Mouse (Mus musculus) CD8-positive naive resting alpha-beta T cell, adult 2 months (primary cell): ENCODE data around the gene Zfp580.

Source experiments
- DNase-seq, 2 experiments: peaks; one replicate each; pipeline ENCODE4 v3.0.0; 2022; ENCODE audit warnings: low read depth in 2 of 2, low spot score in 2 of 2

Zfp580 gene

DNA sequence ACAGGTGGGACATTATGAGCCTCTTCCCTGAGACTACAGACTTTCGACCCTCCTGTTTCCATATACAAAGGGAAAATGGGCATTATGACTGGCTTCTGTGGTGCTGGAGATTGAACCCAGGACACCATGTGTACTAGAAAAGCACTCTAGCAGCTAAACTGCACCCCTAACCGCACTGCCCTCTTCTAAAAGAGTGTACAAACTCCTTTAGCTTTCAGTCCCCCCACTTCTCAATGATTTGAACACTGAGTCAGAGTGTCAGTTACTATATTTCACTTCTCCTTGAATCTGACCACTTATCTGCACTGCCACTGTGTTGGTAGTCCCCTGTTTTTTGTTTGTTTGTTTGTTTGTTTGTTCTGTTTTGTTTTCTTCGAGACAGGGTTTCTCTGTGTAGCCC, 17.5 kb upstream of the Zfp580 start, which contains the start of gene 4632433K11Rik:
4632433K11Rik (plus strand) TSS at position 301 of the 400 bp plus-strand sequence.
- no peak for DNase-seq

DNA sequence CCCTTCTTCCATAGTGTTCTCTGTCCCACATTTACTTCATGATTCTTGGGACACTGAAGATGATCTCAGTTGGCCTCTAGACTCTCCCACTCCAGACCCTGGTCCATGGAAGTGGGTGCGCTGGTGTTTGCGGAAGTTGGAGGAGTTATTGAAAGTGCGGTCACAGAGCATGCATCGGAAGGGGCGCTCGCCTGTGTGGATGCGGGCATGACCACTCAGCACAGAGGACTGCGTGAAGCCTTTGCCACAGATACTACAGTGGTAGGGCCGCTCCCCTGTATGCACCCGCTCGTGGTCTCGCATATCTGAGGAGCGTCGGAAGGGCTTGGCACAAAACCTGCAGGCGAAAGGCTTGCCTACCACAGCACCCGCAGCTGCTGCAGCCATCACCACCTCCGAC, 15.7 kb upstream of the Zfp580 start:
- no peak for DNase-seq

DNA sequence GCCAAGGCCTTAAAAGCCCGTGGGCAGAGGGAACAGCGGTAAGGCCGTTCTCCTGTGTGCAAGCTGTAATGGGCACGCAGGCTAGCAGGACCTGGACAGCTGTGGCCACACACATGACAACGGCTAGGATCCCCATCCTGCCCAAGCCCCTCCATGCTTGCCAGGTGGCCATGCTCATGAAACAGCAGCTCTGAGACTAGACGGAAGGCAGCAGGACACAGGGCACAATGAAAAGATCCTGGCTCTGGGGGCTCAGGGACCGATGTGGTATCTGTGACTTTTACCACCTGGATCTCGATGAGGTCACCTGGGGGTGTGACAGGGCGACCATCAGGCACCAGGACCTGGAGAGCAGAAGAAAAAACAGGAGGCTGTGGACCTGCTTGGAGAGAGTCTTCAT, 15.2 kb upstream of the Zfp580 start:
- no peak for DNase-seq

DNA sequence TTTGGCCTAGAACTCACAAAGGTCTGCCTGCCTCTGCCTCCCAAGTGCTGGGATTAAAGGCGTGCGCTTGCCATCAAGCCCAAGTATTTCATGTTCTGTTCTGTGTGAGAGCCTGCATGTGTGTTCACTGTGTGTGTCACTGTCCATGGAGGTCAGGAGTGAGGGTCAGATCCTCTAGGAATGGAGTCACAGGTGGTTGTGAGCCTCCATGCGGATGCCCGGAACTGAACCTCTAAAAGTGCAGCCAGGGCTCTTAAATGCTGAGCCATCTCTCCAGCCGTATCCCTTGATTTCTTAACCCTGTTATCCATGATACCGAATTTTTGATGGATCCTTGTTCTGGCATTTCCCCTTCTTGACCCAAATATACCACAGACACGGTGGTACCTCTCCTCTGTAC, 14.3 kb upstream of the Zfp580 start:
- DNase-seq, result no peak

DNA sequence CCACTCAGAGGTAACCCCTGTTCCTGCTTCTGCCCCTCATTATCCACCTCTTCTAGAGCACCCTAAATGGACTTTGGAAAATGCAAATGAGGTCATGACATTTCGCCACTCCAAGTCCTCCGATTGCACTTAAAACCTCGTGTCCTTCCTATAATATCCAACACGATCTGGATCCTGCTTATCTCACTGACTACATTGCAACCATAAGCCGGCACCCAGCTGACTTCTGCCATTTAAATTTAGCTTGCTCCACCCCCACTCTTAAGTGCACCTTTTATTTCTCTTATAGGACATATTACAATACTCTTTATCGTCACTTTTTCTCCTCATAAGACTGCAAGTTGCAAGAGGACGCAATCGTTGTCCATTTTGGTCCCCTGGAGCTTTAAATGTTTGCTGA, 13.9 kb upstream of the Zfp580 start:
- DNase-seq, result no peak

DNA sequence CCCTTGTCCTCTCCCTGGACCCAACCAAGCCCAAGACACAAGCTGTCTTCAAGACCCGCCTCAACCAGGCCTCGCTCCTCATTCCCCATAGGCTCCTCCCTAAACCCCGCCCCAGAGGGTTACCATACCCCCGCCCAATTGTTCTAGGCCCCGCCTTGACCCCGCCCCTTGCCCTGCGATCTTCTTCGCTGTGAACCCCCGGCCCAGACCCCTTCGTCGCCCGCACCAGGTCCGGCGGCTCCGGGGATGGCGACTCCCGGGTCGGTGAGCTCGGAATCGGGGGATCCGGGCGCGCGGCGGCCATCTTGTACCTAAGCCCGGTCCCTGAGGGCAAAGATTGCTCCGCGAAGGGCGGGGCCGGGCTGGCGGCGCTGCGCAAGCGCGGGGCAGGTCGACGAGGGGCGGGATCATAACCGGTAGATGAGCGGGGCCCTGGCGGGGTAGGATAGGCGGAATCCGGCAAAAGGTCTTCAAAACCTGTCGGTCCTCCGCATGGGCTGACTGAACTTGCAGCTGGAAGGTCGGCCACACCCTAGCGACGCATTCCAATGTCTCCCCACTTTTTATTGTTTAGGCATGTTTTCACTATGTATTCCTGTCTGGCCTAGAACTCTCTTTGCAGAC, 13.1 kb upstream of the Zfp580 start, which contains the start of gene Zfp784:
Zfp784 (minus strand) TSS at position 338 of the 624 bp plus-strand sequence.
- peak; percentile 90 to 93 for DNase-seq

DNA sequence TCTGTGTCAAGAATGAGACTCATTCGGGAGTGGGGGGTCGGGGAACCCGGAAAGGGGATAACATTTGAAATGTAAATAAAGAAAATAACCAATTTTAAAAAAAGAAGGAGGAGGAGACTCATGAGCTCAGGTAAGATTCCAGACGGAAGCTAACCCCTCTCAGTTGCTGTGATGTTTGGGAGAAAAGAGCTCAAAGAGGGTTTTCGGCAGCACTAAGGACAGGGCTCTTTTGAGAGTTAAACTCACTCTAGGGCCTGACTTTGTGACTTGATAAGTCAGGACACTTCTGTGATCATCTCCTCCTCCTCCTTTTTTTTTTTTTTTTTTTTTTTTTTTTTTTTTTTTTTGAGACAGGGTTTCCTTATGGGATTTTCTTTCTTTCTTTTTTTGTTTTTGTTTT, 12.4 kb upstream of the Zfp580 start:
- DNase-seq, result no peak

DNA sequence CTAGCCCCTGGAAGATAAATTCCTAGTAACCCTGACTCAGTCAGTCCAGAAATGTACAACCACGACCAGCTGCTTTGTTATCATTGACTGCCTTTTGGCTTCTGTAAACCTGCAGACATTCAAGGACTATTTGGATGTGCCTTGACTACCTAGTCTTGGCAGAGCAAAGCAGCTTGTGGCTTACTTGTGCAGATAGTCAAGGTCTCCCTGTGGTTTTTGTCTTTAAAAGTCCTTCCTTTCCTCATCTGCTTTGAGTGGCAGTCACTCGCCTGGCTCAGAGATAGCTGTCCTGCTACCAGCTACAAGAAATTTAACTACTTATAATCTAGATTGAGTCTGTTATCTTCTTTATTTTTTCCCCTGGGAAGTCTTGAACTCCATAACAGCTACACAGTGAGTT, 6.4 kb upstream of the Zfp580 start:
- DNase-seq, result no peak

DNA sequence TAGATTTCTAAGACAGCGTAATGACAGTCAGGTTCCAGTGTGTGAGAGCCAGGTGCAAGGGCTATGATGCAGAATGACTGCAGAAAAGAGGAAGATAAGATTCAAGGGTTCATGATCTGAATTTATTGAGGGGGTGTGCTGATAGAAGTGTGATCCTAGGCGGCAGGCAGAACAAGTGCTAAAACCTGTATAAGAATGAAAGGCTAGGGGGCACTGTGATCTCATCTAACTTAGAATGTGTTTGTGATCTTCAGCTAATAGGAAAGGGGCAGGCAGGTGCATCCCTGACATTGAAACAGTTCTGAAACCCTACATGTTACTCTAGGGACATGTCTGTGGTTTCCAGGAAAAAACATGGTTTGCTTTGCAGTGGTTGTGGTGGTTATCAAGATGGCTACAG, 5.2 kb upstream of the Zfp580 start:
- DNase-seq, result no peak

DNA sequence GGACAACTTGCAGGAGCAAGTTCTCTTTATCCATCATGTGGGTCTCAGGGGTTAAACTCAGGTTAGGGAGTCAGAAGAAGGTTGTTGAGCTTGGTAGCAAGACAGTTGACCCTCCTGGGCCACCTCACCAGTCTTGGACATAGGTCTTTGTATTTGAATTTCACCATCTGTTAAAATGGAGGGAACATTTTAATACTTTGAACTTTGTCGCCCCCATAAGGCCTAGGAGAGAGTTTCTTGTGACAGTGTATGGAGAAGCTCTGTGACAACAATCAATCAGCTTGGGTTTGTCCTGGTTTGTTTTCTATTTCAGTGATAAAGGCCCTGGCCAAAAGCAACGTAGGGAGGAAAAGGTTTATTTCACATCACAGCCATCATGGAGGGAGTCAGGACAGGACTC, 4.0 kb upstream of the Zfp580 start:
- peak; percentile 28 to 53 for DNase-seq

DNA sequence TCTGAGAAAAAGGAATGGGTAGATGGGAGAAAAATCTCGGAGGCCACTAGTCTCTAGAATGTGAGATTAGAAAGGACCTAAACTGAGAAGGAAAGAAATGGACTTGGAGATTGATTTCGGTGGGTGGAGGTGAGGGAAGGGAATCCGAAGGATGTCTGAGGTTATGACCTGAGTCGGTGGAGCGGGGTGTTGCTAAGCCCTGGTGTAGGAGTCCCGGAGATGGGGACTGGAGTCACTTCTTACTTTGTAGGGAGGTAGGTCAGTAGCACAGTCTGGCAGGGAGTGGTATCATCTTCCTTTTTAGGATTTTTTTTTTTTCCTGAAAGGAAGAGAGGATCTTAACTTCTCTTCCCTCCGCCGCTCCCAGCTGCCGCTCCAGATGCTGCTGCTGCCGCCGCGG, 1.1 kb downstream of the Zfp580 start:
- DNase-seq, result no peak

DNA sequence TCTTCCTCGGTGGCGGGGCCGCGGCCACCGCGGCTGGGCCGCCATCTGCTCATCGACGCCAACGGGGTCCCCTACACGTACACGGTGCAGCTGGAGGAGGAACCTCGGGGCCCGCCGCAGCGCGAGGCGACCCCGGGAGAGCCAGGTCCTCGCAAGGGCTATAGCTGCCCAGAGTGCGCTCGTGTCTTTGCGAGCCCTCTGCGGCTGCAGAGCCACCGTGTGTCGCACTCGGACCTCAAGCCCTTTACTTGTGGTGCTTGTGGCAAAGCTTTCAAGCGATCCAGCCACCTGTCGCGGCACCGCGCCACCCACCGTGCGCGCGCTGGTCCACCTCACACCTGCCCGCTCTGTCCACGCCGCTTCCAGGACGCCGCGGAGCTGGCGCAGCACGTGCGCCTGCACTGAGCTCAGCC, 1.6 kb downstream of the Zfp580 start:
- no peak for DNase-seq

DNA sequence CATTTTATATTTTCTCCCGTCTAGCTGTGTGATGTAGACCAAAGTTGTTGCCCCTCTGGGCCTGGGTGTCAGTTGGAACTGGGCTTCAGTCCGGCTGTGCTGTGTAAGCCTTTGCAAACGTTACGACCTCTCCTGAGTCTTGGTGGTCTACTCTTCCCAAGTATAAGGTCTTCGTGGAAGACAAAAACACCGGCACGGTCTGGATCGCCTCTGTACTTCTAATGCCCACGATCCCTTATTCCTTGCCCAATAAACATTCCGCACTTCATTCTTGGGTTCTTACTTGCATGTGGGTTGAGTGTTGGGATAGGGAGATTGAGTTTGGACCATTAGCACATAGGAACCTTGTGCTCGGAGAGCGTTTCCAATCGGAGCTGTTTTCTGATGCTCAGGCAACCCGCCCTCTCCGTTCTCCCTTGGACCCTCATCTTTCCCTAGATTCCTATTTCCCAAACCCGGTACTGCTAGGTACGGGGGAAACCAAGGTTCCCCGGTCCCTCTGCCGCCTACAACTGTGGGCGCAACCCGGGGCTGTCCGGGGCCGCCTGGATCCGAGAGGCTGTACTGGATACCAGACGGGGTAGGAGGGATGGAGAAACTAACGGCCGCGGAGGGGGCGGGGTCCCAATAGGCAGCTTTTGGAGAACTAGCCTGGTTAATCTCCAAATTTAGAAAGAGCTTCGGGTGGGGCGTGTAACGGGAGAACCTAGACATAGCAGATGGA, 2.3 kb downstream of the Zfp580 start:
- DNase-seq, result no peak

DNA sequence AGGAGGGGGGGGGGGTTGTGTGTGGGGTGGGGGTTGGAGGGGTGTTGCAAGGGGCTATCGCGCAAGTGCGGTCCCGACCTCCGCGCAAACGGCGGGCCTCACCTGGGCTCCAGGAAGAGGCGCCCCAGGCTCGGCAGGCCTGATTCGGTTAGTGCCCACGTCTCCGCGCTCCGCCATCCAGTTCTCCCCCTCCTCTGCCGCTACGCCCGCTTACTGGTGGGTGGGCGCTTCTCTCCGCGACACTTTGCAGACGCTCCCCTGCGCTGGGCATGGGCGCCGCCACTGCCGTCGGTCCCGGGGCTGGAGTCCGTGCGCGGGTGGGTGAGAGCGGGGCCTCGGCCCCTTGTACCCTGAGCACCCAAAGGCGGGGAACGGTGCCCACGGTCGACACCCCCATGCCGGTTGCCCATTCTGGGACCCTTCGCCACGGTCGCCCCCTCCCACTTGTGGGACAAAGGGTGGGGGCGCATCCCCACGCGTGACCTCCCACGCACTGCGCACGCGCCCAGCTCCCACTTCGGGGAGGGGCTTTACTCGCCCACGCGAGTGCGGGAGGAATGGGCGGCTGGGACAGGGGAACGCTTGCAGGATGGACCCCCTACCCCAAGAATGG, 5.4 kb downstream of the Zfp580 start:
- DNase-seq, result no peak

DNA sequence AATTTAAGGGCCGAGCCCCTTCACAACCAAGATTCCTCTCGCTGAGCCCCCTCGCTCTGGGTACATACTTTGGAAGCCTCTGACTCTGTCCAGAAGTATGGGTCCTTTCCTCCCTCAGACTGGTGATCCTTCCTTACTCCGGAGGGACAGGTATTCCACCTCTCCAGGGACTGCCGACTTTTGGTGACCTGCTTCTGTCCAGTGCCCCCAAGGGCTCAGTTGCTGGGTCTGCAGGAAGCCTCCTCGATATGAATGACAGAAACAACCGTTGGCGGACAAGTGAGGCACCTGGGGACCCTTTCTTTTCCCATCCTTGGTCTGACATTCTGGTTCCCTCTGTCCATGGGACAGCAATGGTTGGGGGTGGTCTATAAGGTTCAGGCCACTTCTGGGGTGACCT, 6.0 kb downstream of the Zfp580 start:
- no peak for DNase-seq

DNA sequence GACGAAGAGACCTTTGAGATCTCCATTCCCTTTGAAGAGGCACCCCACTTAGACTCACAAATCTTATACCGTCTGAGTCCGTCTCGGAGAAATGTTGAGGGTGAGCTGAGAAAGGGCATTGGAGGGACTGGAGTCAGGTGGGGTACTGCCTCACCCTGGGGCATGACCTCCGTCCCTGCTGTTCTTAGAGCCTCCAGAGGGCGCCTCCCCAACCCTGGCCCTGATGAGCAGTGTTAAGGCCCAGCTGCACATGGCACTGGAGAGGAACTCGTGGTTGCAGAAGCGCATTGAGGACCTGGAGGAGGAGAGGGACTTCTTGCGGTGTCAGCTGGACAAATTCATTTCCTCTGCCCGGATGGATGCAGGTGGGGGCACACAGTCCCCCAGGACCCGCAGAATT, 6.5 kb downstream of the Zfp580 start:
- DNase-seq, result no peak

DNA sequence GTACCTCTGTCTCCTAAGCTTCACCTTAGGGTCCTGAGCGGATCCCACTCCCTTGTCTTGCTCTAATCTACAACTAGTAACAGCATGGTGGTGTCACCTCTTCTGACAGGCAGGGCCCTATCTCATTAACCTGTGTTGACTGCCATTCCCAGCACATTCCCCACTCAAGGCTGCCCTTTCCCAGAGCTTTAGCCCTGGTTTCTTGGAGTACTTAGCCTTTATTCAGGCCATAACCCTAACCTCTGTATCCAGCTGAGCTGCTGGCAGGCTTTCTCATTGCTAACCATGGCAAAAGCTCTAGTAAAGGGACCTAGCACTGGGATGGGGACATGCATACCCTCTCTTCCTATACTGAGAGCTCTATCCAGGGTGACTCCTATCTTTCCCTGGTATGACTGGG, 7.3 kb downstream of the Zfp580 start:
- DNase-seq, result no peak

DNA sequence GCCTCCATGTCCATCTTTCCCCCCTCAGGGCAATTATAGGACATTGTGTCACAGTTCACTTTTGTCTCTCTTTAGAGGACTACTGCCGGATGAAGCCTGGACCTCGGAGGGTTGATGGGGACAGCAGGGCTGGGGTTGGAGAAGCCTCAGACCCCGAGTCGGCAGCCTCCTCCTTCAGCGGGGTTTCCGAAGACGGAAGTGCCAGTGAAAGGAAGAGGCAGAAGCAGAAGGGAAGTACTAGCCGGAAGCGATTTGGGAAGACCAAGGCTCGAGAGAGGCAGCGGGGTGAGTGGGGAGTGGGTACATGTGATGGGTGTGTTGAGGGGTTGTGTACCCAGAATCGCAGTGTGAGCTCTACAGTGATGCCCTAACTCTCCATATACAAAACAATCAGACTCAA, 8.1 kb downstream of the Zfp580 start:
- DNase-seq, result no peak

DNA sequence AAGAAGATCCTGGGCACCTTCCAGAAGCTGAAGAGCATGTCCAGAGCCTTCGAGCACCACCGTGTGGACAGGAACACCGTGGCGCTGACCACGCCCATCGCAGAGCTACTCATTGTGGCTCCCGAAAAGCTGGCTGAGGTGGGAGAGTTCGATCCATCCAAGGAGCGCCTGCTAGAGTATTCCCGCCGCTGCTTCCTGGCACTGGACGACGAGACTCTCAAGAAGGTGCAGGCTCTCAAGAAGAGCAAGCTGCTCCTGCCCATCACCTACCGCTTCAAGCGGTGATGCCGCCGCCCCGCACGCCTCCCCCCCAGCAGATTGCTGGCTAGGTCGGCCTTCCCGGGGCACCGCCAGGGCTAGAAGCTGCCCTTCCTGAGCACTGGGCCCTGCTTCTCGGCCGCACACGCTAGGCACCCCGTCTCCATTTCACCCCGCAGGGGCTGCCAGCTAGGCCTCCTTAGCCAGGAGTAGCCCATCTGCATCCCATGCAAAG, 8.9 kb downstream of the Zfp580 start:
- DNase-seq, result peak; percentile 37 to 55

DNA sequence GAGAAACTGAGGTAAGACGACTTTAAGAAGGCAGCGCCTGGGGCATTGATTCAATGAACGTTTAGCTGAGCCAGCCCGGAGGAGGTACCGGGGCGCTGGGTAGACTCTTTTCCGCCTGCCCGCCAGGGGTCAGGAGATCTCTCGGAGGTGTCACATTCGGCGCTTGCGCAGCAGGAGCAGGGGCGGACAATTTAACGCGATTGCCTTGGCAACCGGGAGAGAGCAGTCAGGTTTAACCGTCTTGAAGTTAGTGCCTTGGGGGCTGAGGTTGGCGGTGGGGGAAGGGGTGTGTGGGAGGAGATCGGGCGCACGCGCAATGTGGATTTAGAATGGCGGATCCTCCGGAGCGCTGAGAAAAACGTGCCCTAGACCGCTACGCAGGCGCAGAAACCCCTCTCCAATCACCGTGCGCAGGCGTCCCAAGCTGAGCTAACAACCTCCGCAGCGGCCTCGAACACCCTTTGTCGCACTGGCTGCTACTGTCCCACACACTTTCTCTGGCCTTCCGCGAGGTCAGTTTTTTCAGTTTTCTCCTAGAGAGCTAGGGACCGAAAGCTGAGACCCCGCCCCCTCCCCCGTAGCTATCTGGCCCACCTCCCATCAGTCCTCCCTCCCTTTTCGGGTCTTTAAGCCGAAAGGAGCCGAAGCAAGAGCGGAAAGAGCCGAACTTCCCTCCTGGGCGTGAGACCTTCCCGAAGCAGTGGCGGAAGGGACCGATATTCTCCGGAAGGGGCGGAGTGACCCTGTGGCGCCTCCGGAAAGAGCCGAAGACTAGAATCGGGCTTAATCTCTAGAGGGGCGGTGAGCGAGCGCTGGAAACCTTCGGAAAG, 9.8 kb downstream of the Zfp580 start:
- peak; percentile 97 to 98 for DNase-seq

DNA sequence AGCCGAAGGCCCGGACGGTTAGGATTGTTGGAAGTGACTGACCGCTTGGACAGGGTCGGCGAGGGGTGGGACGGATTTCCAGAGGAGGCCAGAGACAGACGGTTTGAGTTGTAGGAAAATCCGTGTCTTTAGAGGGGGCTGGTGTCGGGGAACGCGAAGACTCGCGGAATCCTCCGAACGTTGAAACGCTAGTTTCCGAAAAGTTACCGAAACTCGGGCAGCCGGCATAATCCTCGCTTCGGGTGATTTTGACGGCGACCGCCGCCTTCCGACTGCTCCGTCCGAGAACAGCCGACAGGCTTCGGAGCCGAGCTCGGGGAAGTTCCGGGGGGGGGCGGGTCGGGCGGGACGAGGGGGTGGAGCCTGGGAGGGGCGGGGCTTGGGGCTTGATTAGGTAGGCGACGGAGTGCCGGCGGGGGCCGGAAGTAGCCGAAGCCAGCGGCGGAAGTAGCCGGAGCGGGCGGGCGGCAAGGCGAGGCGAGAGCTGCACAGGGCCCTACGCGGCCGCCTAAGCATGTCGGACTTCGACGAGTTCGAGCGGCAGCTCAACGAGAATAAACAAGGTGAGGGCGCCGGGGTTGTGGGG, 10.5 kb downstream of the Zfp580 start, which contains the start of gene U2af2:
U2af2 (plus strand) TSS at position 370 of the 586 bp plus-strand sequence.
- peak; percentile 90 for DNase-seq
